Mouse (Mus musculus): ENCODE data around the gene Gpatch2l.

The Gpatch2l gene

GRCm38 (mm10) chr12:86280000-86280399, 38.3 kb downstream of the Gpatch2l start:
- no peak for DNase-seq (ENCODE audit: low spot score)

- no peak for DNase-seq (ENCODE audit: low spot score)
Observed at GRCm38 (mm10) chr12:86285704-86286103, 44.0 kb downstream of the Gpatch2l start.

GRCm38 (mm10) chr12:86297450-86297849, 55.8 kb downstream of the Gpatch2l start:
- no peak for DNase-seq (ENCODE audit: low spot score)

- no peak for DNase-seq (ENCODE audit: low spot score)
Observed at GRCm38 (mm10) chr12:86302973-86303372, 61.3 kb downstream of the Gpatch2l start.

- DNase-seq (ENCODE audit: low spot score), result no peak
Observed at GRCm38 (mm10) chr12:86305045-86305444, 63.4 kb downstream of the Gpatch2l start.

GRCm38 (mm10) chr12:86305635-86306243, 64.1 kb downstream of the Gpatch2l start:
- DNase-seq (ENCODE audit: low spot score), result no peak

GRCm38 (mm10) chr12:86309474-86309873, 67.8 kb downstream of the Gpatch2l start:
- no peak for DNase-seq (ENCODE audit: low spot score)

- DNase-seq (ENCODE audit: low spot score), result no peak
Observed at GRCm38 (mm10) chr12:86309902-86310301, 68.2 kb downstream of the Gpatch2l start.

- DNase-seq (ENCODE audit: low spot score), result no peak
Observed at GRCm38 (mm10) chr12:86320629-86321028, 79.0 kb downstream of the Gpatch2l start.

GRCm38 (mm10) chr12:86324297-86324696, 82.6 kb downstream of the Gpatch2l start:
- no peak for DNase-seq (ENCODE audit: low spot score)

GRCm38 (mm10) chr12:86329813-86330212, 88.2 kb downstream of the Gpatch2l start:
- no peak for DNase-seq (ENCODE audit: low spot score)

- DNase-seq (ENCODE audit: low spot score), result no peak
Observed at GRCm38 (mm10) chr12:86330684-86331083, 89.0 kb downstream of the Gpatch2l start.

GRCm38 (mm10) chr12:86331248-86331647, 89.6 kb downstream of the Gpatch2l start:
- no peak for DNase-seq (ENCODE audit: low spot score)

GRCm38 (mm10) chr12:86336209-86336608, 94.6 kb downstream of the Gpatch2l start:
- no peak for DNase-seq (ENCODE audit: low spot score)

GRCm38 (mm10) chr12:86336887-86337286, 95.2 kb downstream of the Gpatch2l start:
- no peak for DNase-seq (ENCODE audit: low spot score)

Data from layer of hippocampus, adult 9-10 months (tissue).